Mouse (Mus musculus) brain, embryonic 14.5 days (tissue): ENCODE results near the gene Efs.

ENCODE experiments used
- CTCF ChIP-seq: fragments of 200-500 bp; IDR thresholded peaks from 2 replicates; pipeline ENCODE4 v1.5.1; 2012; ENCODE audit warnings: inconsistent platforms, mild to moderate bottlenecking, moderate library complexity, borderline replicate concordance; ENCODE audit not compliant: insufficient read depth, insufficient read length; ENCODE audit errors: extremely low read depth
- POLR2A ChIP-seq: fragments of 200-500 bp; IDR thresholded peaks from 2 replicates; pipeline ENCODE4 v1.6.1; 2012; ENCODE audit warnings: mild to moderate bottlenecking, inconsistent platforms, borderline replicate concordance; ENCODE audit not compliant: poor library complexity, insufficient read depth, insufficient read length, severe bottlenecking; ENCODE audit errors: extremely low read depth

DNA sequence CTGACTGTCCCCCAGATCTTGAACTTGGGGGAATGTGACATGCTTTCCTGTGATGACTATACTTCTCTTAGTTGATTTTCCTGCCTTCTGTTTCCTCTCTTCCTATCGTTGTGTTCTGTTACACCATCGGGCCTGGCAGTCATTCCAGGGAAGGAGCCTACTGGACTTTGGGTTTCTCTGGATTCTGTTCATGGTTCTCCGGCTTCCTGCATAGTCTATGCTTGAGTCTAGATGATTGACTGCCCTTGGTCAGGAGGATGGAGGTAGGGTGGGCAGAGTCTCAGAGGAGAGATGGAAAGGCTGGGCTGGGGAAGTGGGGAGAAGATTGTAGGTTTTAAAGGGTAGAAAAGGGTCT lies 14.2 kb upstream of the Efs start:
- no peak for TF ChIP-seq POLR2A
- TF ChIP-seq CTCF, result no peak
